Mouse (Mus musculus): ENCODE data around the gene Snx11.
A peak's percentile ranks its signal among the peaks of the same experiment; 100 is the strongest.
"Not testable (repeated sequence)": the region's sequence is repeated elsewhere in the genome, so short reads cannot be mapped to it uniquely, and the experiment has no call there.

The Snx11 gene

DNA sequence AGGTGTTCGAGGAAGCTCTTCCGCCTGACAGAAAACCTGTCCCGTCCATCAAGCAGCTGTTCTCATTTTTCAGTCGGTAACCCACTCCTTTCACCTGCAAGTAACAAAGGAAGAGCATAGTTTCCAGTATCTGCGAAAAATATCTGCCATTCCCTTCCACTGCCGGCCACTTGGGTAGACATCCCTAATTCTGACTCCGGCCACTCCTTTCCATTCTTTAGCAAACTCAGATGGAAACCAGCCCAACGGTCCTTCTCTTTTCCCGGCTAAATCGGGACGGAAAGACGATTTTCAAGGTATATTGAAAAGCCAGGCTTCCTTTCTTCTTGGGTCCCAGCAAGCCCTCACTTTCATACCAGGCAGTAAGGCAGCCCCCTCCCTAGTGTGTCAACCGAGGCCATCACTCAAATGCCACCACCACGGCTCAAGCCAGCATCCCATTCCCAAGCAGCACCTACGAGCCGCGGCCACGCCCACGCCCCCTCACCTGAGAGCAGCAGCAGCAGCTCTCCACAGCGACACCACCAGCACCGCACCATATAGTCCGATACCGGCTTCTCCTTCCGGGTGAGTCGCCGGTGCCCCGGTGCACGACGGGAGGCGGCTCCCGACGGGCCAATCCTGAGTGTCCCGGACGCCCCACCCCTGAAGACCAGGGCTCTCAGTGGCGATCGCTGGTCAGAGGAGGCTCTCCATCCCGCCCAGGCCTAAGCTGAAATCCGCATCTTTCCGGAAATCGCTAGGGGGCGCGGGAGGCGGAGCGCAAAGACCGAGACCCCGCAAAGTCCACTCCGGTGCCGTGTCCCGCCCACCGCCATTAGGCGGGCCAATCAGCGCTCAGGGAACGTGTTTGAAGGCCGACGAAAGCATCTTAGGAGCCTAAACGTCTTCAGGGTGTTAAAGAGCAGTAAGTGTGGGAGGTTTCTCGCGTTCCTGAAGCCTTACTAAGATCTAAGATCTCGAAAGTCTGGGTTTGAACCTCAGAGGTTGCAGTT, at the start of gene Snx11:
TSS of gene Snx11 (minus strand) at position 592 of the 995 bp plus-strand sequence.
- peak; percentile 100 for DNase-seq

DNA sequence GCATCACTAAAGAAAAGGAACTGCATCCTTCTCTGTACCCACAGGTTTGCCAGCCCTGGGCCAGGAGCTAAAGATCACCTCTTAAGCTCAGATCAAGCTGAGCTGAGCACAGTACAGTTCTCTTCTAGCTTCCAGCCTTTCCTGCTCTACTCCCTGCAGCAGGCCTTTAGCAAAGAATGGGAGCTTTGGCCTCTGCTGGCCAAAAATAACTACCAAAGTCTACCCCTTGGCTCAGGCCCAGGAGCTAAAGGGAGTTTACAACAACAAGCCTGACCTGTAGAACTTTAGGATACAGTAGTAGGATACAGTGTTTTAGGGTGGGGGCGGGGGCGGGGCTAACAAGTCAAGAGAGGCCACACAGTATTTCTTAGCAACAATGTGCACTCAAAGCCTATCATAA, 49.1 kb upstream of the Snx11 start:
- DNase-seq, result peak; percentile 48

DNA sequence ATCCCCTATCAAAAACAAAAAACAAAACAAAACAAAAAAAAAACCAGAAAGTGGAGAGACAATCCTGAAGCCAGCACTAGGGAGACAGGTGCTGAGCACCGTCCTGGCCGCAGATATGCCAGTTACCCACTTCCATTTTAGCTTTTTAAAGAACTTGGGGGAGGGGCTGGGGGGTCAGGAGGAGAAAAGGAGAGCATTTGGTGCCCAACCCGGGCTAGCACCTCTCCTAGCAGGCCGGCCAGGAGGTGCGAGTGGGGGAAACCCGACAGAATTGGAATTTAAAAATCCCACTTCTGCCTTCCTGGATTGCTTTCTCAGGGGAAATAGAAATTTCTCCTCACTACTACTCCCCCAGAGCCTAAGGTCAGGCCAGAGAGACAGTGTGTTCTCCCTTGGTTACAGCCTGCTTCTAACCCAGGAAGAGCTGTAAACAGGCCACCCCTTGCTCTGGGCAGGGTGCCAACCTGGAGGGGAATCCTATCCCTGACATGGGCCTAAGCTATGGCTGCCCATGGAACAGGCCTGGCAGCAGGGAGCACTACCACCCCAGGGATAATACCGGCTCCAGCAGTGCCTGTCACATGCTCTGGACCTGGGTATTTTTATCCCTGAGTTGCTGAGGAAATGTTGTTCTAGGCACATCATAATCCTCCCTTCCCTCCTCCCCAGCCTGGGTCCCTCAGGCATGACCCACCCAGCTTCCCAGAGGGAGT, 47.6 kb upstream of the Snx11 start:
- peak; percentile 87 for DNase-seq

- DNase-seq, result peak; percentile 91
Observed at GRCm38 (mm10) chr11:96823880-96824782, 46.8 kb upstream of the Snx11 start.

GRCm38 (mm10) chr11:96823471-96823837, 46.1 kb upstream of the Snx11 start:
- peak; percentile 8 for DNase-seq

GRCm38 (mm10) chr11:96822675-96823470, 45.5 kb upstream of the Snx11 start:
- peak; percentile 19 for DNase-seq

GRCm38 (mm10) chr11:96821956-96822355, 44.6 kb upstream of the Snx11 start:
- DNase-seq, result no peak

DNA sequence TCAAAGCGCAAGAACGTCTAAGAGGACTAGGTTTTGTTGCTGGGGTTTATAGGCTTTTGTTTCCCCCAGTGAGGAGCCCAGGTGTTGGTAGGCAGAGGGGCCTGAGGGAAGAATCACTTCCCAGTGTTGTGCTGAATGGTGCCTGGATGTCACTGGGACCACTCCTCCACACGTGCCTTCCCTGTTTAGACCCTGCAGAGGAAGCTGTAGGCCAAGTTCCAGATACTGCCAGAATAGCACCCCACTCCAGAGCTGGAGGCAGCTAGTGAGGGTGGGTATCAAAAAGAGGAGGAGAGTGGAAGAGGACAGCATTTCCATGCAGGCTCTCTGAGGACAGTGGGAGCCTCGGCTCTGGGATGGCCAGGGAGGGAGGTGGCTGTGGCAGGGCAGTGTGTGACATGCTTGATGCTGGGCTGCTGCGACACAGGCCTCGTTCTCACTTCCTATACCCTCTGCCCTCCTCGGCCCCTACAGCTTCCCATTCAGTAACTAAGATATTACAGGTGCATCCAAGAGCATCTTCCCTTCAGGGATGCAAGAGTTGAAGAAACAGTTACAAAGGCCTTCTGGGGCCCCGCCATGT, 40.9 kb upstream of the Snx11 start:
- no peak for DNase-seq

- DNase-seq, result no peak
Observed at GRCm38 (mm10) chr11:96816979-96817378, 39.6 kb upstream of the Snx11 start.

GRCm38 (mm10) chr11:96816494-96816893, 39.1 kb upstream of the Snx11 start:
- DNase-seq, result no peak

DNA sequence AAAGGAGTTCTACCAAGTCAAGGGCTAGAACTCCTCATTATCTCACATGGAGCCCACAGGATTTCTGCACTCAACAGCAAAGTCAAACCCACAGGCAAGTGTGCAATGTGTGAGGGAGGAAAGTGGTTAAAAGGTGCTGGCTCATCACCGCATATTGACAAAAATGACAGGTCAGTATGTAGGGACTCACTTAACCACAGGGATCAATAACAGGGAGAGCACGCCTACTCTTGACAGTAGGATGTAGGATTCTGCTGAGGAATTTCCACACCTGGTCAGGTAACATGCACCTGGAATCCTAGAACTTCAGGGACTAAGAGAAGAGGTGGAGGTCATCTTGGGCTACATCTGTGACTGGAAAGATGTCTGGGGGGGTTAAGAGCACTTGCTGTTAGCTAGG, 38.5 kb upstream of the Snx11 start:
- no peak for DNase-seq

- DNase-seq, result no peak
Observed at GRCm38 (mm10) chr11:96814443-96814842, 37.1 kb upstream of the Snx11 start.

- no peak for DNase-seq
Observed at GRCm38 (mm10) chr11:96813920-96814319, 36.6 kb upstream of the Snx11 start.

- DNase-seq, result no peak
Observed at GRCm38 (mm10) chr11:96813455-96813854, 36.1 kb upstream of the Snx11 start.

GRCm38 (mm10) chr11:96811188-96811587, 33.8 kb upstream of the Snx11 start:
- DNase-seq, result not testable (repeated sequence)

DNA sequence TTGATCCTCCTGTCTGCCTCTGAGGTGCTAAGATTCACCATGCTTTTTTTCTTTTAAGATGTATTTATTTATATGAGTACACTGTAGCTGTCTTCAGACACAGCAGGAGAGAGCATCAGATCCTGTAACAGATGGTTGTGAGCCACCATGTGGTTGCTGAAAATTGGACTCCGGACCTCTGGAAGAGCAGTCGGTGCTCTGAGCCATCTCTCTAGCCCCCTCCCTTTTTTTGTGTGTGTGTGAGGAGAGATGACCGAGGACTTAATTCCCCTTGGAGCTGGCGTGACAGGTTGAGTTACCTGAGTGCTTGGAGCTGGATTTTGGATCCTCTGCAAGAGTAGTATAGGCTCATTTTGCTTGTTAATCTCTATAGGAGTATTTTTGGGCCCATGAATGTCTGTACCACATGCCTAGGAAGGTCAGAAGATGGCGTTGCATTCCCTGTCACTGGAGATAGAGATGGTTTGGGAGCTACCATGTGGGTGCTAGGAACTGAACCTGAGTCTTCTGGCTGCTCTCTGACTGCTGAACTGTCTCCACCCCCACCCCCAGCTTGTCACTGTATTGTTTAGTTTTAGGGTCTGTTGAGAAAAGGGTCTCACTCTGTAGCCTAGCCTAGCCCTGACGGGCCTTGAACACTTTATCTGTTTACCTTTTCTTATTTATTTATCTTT, 32.3 kb upstream of the Snx11 start:
- no peak for DNase-seq

DNA sequence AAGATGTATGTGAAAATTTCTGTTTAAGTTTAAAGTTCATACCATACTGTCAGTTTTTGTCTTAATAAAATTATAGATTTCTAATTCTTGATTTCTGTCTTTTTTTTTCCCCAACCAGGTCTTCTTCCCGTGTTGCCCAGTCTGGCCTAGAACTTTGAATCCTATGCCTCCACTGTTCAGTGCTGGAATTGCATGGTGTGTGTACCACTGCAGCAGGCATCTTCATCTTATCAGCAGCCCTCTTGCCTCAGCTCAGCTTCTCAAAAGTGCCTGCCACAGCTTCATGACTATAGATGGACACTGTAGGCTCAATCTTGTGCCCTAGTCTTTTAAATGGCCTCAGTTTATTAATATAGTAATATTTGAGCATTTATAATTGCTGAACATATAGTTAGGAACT, 30.7 kb upstream of the Snx11 start:
- DNase-seq, result peak; percentile 36

DNA sequence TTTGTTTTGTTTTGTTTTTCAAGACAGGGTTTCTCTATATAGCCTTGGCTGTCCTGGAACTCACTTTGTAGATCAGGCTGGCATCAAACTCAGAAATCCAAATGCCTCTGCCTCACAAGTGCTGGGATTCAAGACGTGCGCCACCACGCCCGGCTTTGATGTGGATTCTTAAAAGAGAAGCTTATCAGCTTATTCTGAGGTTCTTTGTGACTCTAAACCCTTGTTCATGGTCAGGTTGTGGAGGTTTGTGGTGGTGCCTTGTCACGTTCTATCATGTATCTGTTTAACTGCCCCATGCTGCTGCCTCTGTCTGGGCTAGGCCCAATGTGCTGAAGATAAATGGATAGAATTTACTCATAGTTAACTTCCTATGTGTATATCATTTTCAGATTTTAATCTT, 28.2 kb upstream of the Snx11 start:
- DNase-seq, result no peak

GRCm38 (mm10) chr11:96799511-96799910, 22.2 kb upstream of the Snx11 start:
- DNase-seq, result no peak

DNA sequence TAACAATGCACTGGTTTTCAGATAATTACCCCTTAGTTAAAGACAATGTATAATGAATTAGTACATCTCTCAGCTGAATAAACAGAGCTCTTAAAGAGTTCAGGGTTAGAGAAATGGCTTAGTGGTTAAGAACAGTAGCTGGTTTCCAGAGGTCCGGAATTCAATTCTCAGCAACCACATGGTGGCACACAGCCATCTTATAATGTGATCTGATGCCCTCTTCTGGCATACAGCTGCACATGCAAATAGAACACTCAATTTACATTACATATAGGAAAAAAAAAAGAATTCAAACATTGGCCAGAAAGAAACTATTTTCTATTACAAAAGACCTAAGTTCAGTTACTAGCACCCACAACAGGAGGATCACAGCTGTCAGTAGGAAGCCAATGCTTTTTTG, 19.2 kb upstream of the Snx11 start:
- no peak for DNase-seq

- no peak for DNase-seq
Observed at GRCm38 (mm10) chr11:96796081-96796480, 18.7 kb upstream of the Snx11 start.

All from lung, postnatal 10 days (tissue).